Mouse (Mus musculus): ENCODE measurements around the gene Myo19. TPM values are rescaled to one million over a fixed set of nuclear protein-coding genes. Genes with fewer than 3 reads are reported as not detected.
A peak's percentile ranks its signal among the peaks of the same experiment; 100 is the strongest.

Myo19 gene
- polyA plus RNA-seq, 1 experiment = 8.7 TPM

DNA sequence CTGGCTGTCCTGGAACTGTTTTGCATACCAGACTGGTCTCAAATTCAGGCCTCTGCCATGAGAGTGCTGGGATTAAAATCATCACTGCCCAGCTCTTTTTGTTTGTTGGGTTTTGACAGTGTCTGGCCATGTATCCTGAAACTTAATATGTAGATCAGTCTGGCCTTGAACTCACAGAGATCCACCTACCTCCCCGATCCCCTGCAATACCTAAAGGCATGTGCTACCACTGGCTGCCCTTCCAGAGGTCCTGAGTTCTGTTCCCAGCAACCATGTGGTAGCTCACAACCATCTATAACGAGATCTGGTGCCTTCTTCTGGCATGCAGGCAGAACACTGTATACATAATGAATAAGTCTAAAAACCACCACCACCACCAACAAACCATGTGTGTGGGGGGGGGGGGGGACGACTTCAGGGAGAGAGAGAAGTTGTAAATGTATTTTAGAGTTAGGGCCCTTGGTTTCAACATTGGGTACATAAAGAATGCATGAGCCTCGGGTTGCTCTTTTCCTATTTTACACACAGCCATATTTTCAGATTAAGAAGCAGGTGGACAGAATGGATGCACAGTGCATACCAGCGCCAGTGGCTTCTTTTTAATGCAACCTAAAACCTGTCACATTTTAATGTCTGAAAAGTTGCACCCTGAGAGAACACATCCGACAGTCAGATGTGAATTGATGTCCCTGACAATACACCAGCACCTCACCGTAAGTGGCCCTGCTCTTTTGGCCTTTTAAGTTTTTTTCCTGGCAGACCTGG, 759 bp upstream of the Myo19 start:
- 7% methylated on average over 7 of the region's 7 CpGs for WGBS
- Histone ChIP-seq H3K27me3 (ENCODE audit: control insufficient read depth, insufficient read depth, low read length) (no peaks in the 10 kb centered on the region), H3K36me3 (ENCODE audit: control insufficient read depth, insufficient read depth, low read length) (peaks cover 8% of the 10 kb centered on the region), H3K4me1 (ENCODE audit: control insufficient read depth, insufficient read depth, insufficient read length, low read length) (peaks cover 5% of the 10 kb centered on the region), H3K27ac (ENCODE audit: insufficient read depth, low read depth, low read length) (peak overlapping the region; percentile 80), H3K4me3 (ENCODE audit: low read depth, low read length) (peak overlapping the region; percentile 95)
- TF ChIP-seq POLR2A (IDR thresholded peaks at IDR 0.05; ENCODE audit: low read depth, low read length) (no peak), CTCF (IDR thresholded peaks at IDR 0.05; ENCODE audit: extremely low read depth, insufficient read length, insufficient replicate concordance, low read depth, low read length) (no peak)

DNA sequence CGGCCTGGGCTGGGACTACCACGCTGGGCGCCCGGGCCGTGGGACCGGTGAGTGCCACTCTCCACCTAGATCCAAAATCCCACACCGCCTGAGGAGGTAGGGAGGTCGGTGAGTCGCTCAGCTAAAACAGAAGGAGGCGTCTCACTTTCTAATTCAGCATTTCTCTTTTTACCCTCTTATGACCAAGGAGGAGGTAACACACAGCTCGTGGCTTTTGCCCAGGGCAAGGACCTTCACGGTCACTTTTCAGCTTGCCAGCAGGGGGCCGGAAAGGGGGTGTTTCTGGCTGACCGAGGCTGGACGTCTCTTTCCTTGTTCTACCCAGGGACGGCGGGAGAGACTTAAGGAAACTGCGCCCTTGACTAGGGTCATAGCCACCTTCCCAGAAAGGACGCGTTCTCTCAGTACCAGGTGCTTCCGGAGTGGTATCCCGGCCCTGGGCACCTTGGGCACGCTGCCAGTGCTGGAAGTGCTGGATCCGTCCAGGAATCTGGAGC, 565 bp downstream of the Myo19 start:
- Histone ChIP-seq H3K4me3 (ENCODE audit: low read depth, low read length) (peak overlapping the region; percentile 95), H3K27ac (ENCODE audit: insufficient read depth, low read depth, low read length) (peak overlapping the region; percentile 10), H3K4me1 (ENCODE audit: control insufficient read depth, insufficient read depth, insufficient read length, low read length) (peaks cover 5% of the 10 kb centered on the region), H3K27me3 (ENCODE audit: control insufficient read depth, insufficient read depth, low read length) (no peaks in the 10 kb centered on the region), H3K36me3 (ENCODE audit: control insufficient read depth, insufficient read depth, low read length) (peaks cover 9% of the 10 kb centered on the region)
- WGBS = under 1% methylated on average over 24 of the region's 24 CpGs
- TF ChIP-seq POLR2A (IDR thresholded peaks at IDR 0.05; ENCODE audit: low read depth, low read length) (no peak), CTCF (IDR thresholded peaks at IDR 0.05; ENCODE audit: extremely low read depth, insufficient read length, insufficient replicate concordance, low read depth, low read length) (peak; percentile 52; the same call in 1 of the 2 replicates)

GRCm38 (mm10) chr11:84880971-84881370, 1.0 kb downstream of the Myo19 start:
- WGBS = 40% methylated on average over 9 of the region's 9 CpGs

GRCm38 (mm10) chr11:84882346-84882745, 2.4 kb downstream of the Myo19 start:
- TF ChIP-seq POLR2A (IDR thresholded peaks at IDR 0.05; ENCODE audit: low read depth, low read length) (no peak), CTCF (IDR thresholded peaks at IDR 0.05; ENCODE audit: extremely low read depth, insufficient read length, insufficient replicate concordance, low read depth, low read length) (no peak)
- 95% methylated on average over 7 of the region's 7 CpGs for WGBS
- Histone ChIP-seq H3K27ac (ENCODE audit: insufficient read depth, low read depth, low read length) (no peak overlapping the region), H3K27me3 (ENCODE audit: control insufficient read depth, insufficient read depth, low read length) (no peaks in the 10 kb centered on the region), H3K4me3 (ENCODE audit: low read depth, low read length) (no peak overlapping the region), H3K4me1 (ENCODE audit: control insufficient read depth, insufficient read depth, insufficient read length, low read length) (peaks cover 12% of the 10 kb centered on the region), H3K36me3 (ENCODE audit: control insufficient read depth, insufficient read depth, low read length) (peaks cover 16% of the 10 kb centered on the region)

More at GRCm38 (mm10) chr11:84880971-84881370, 1.0 kb downstream of the Myo19 start:
- peaks cover 5% of the 10 kb centered on the region for H3K4me1 ChIP-seq (ENCODE audit: control insufficient read depth, insufficient read depth, insufficient read length, low read length)
- H3K36me3 ChIP-seq (ENCODE audit: control insufficient read depth, insufficient read depth, low read length) = peaks cover 11% of the 10 kb centered on the region
- peak overlapping the region; percentile 95 for H3K4me3 ChIP-seq (ENCODE audit: low read depth, low read length)
- TF ChIP-seq CTCF (IDR thresholded peaks at IDR 0.05; ENCODE audit: extremely low read depth, insufficient read length, insufficient replicate concordance, low read depth, low read length) (no peak), POLR2A (IDR thresholded peaks at IDR 0.05; ENCODE audit: low read depth, low read length) (no peak)
- H3K27ac ChIP-seq (ENCODE audit: insufficient read depth, low read depth, low read length) = peak overlapping the region; percentile 10
- no peaks in the 10 kb centered on the region for H3K27me3 ChIP-seq (ENCODE audit: control insufficient read depth, insufficient read depth, low read length)

- H3K4me3 ChIP-seq (ENCODE audit: low read depth, low read length) = no peak overlapping the region
- no peak overlapping the region for H3K27ac ChIP-seq (ENCODE audit: insufficient read depth, low read depth, low read length)
- no peaks in the 10 kb centered on the region for H3K27me3 ChIP-seq (ENCODE audit: control insufficient read depth, insufficient read depth, low read length)
- 91% methylated on average over 4 of the region's 4 CpGs for WGBS
- TF ChIP-seq POLR2A (IDR thresholded peaks at IDR 0.05; ENCODE audit: low read depth, low read length) = no peak
- TF ChIP-seq CTCF (IDR thresholded peaks at IDR 0.05; ENCODE audit: extremely low read depth, insufficient read length, insufficient replicate concordance, low read depth, low read length) = no peak
- peaks cover 29% of the 10 kb centered on the region for H3K36me3 ChIP-seq (ENCODE audit: control insufficient read depth, insufficient read depth, low read length)
- peaks cover 12% of the 10 kb centered on the region for H3K4me1 ChIP-seq (ENCODE audit: control insufficient read depth, insufficient read depth, insufficient read length, low read length)
Measured at GRCm38 (mm10) chr11:84885238-84885637, 5.3 kb downstream of the Myo19 start.

DNA sequence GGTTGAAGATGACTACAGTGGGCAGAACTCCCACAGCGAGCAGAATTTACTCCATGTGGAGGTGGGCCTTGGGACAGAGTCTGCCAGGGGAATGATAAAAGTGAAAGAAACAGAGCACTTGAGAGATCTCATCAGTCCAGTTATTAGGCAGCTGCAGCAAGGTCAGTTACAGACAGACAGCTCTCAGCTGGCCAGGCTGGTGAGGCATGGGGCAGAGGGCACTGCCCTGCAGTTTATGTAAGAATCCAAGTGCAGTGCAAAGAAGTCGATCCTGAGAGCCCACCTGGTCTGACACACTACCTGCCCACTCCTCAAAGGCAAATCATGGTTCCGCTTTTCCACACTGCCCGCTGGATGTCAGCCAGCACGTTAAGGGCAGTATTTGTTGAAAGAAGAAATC, 6.3 kb downstream of the Myo19 start:
- no peak overlapping the region for H3K4me3 ChIP-seq (ENCODE audit: low read depth, low read length)
- no peaks in the 10 kb centered on the region for H3K27me3 ChIP-seq (ENCODE audit: control insufficient read depth, insufficient read depth, low read length)
- H3K36me3 ChIP-seq (ENCODE audit: control insufficient read depth, insufficient read depth, low read length) = peaks cover 31% of the 10 kb centered on the region
- peaks cover 10% of the 10 kb centered on the region for H3K4me1 ChIP-seq (ENCODE audit: control insufficient read depth, insufficient read depth, insufficient read length, low read length)
- WGBS = 58% methylated on average over 5 of the region's 5 CpGs
- peak overlapping the region; percentile 97 for H3K27ac ChIP-seq (ENCODE audit: insufficient read depth, low read depth, low read length)
- TF ChIP-seq POLR2A (IDR thresholded peaks at IDR 0.05; ENCODE audit: low read depth, low read length) = no peak
- no peak for TF ChIP-seq CTCF (IDR thresholded peaks at IDR 0.05; ENCODE audit: extremely low read depth, insufficient read length, insufficient replicate concordance, low read depth, low read length)

DNA sequence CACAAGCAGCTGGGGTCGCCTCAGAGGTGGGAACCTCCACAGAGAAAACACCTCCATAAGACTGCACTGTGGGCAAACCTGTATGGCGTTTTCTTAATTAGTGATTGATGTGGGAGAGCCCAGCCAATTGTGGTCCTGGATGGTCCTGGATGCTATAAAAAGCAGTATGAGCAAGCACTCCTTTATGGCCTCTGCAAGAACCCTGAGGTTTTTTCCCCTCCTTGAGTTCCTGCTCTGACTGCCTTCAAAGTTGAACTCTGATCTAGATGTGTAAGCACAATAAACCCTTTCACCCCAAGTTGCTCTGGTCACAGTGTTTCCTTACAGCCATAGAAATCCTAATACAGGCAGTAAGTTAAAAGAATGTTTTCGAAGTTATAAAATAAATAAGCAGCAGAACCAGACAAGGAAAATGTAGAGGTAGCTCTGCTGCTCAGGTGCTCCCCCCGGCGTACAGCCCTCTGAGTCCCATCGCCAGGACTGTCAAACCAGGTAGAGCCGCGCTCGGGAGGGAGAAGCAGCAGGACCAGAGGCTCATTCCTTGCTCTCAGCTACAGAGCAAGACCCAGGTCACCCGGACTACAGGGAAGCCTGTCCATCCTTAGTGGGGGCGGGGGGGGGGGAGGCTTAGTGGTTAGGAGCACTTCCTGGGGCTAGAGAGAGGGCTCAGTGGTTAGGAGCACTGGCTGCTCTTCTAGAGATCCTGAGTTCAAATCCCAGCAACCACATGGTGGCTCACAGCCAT, 7.0 kb downstream of the Myo19 start:
- H3K4me3 ChIP-seq (ENCODE audit: low read depth, low read length) = 0 out of 2 replicates have a peak overlapping the region, but pooled peaks have one; percentile 24
- TF ChIP-seq POLR2A (IDR thresholded peaks at IDR 0.05; ENCODE audit: low read depth, low read length) (no peak), CTCF (IDR thresholded peaks at IDR 0.05; ENCODE audit: extremely low read depth, insufficient read length, insufficient replicate concordance, low read depth, low read length) (no peak)
- no peaks in the 10 kb centered on the region for H3K27me3 ChIP-seq (ENCODE audit: control insufficient read depth, insufficient read depth, low read length)
- 46% methylated on average over 11 of the region's 11 CpGs for WGBS
- peak overlapping the region; percentile 97 for H3K27ac ChIP-seq (ENCODE audit: insufficient read depth, low read depth, low read length)
- peaks cover 33% of the 10 kb centered on the region for H3K36me3 ChIP-seq (ENCODE audit: control insufficient read depth, insufficient read depth, low read length)
- H3K4me1 ChIP-seq (ENCODE audit: control insufficient read depth, insufficient read depth, insufficient read length, low read length) = peaks cover 7% of the 10 kb centered on the region; the same call in 1 of the 2 replicates

All from small intestine, adult 2 months (tissue).